Mouse (Mus musculus) E14TG2a.4 (cell line): ENCODE measurements around the gene Mroh2a.

Experiments used
- CTCF ChIP-seq: conservative IDR thresholded peaks from 2 replicates; pipeline ENCODE4 v1.5.1; 2014; ENCODE audit warnings: low read length
- POU5F1 ChIP-seq: IDR thresholded peaks from 2 replicates; pipeline ENCODE4 v1.6.1; 2014; ENCODE audit warnings: low read length, borderline replicate concordance

DNA sequence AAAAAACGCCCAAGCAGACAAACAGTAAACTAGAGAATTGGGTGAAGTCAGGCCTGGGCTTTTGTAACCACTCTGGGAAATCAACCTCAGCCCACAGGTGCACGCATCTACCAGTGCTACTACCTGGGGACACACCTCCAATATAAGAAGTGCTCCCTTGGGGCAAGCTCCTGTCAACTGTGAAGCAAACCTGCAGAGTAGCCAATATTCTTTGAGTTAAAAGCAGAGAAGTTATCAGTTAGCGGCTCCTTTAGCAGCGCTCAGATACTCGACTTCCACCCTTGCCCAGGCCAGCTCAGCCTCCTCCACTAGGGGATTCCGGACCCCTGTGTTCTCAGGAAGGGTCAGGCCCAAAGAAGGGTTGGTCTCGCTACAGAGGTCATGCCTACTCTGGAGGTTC, 34.9 kb downstream of the Mroh2a start:
- no peak for TF ChIP-seq CTCF
- TF ChIP-seq POU5F1, result no peak
